Mouse (Mus musculus) frontal cortex, adult (tissue): Measurements from ENCODE around the gene Ajm1.
A peak's percentile ranks its signal among the peaks of the same experiment; 100 is the strongest.
"Not testable (repeated sequence)": the region's sequence is repeated elsewhere in the genome, so short reads cannot be mapped to it uniquely, and the experiment has no call there.

Experiments used
- ATAC-seq: cut with Nextera tagmentation; 2 replicates; pipeline ENCODE4 v1.9.2; 2017; ENCODE audit warnings: mild to moderate bottlenecking, moderate library complexity, mixed read lengths; ENCODE audit not compliant: low TSS enrichment

Gene Ajm1

GRCm38 (mm10) chr2:25566558-25566957, 15.0 kb downstream of the Ajm1 start:
- ATAC-seq: no peak

- no peak for ATAC-seq
Measured at GRCm38 (mm10) chr2:25565741-25566140, 15.8 kb downstream of the Ajm1 start.

DNA sequence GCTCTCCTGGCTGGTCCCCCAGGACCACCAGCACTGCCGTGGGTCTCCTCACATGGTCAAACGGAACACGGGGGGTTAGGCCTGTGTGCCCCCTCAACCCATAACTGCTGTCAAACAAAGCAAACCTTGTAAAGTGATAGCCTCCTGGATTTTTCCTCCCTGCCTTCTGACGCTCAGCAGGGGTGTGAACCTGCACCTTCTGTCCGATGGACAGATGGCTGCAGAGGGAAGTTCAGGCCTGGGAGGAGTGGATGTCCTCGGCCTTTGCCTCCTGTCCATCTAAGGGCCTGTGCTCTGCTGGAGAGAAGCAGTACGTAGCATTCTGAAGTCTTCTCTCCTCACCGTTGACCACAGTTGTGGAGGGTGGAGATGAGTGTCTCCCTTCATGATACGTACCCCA, 19.6 kb downstream of the Ajm1 start:
- ATAC-seq: no peak

- ATAC-seq: no peak
Measured at GRCm38 (mm10) chr2:25560551-25560950, 21.0 kb downstream of the Ajm1 start.

- ATAC-seq: no peak
Measured at GRCm38 (mm10) chr2:25558774-25559173, 22.8 kb downstream of the Ajm1 start.

DNA sequence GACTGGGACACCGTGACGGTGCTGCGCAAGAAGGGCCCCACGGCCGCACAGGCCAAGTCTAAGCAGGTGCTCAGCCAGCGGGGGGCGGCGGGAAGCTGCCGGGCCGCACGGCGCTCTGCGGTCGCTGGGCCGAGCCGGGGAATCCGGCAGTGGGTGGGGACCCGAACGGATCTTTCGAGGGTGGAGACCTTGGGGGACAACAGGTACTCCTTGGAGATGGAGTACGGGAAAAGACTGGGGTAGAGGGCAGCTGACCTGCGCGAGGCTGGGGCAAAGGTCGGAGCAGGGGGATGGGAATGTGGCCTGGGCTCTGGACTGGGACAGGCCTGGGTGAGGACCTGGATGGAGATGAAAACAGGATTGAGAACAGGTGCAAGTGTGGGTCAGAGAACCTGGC, 23.6 kb downstream of the Ajm1 start:
- ATAC-seq: no peak

DNA sequence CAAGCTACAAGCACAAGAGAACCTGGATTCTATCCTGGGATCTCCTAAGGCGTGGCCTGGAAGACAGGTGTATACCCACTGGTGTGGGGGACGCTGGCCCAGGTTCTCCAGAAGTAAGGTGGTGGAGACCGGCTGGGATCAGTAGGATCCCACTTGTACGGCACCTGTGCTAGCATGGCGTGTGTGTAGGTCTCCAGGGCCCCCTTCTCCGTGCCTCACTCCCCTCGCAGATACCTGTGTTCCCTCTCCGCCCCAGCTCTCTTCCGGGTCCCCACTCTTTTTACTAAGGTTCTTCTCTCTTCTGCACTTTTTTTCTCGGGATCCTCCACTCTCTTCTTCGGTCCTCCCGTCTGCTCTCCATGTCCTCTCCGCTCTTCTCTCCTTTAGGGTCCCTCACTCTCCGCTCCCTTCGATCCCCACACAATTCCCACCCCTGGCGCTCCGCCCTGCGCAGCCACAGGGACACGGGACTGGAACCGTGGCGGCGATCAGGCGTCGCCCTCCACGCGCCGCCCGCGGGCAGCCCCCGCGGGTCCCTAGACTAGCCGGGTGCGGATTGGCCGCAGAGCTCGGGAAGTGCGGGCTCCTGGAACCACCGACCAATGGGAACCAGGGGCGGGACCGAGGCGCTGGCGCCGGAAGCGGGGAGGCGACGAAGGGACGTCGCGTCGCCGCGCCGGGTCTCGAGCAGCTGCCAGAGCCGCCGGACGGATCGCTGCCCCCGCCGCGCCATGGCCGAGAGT, 24.2 kb downstream of the Ajm1 start, which contains the start of gene Edf1:
Edf1 (plus strand) TSS at position 627 of the 743 bp plus-strand sequence.
- ATAC-seq: peak; percentile 99

GRCm38 (mm10) chr2:25556296-25556695, 25.3 kb downstream of the Ajm1 start:
- no peak for ATAC-seq

DNA sequence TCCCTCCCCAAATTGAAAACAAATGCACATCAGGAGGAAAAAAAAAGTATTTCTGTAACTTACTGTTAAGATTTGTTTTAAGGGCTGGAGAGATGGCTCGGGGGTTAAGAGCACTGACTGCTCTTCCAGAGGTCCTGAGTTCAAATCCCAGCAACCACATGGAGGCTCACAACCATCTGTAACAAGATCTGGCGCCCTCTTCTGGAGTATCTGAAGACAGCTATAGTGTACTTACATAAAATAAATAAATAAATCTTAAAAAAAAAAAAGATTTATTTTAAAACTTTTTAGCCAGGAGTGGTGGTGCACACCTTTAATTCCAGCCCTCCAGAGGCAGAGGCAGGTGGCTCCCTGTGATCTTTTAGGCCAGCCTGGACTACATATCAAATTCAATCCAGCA, 26.1 kb downstream of the Ajm1 start:
- ATAC-seq: not testable (repeated sequence)

DNA sequence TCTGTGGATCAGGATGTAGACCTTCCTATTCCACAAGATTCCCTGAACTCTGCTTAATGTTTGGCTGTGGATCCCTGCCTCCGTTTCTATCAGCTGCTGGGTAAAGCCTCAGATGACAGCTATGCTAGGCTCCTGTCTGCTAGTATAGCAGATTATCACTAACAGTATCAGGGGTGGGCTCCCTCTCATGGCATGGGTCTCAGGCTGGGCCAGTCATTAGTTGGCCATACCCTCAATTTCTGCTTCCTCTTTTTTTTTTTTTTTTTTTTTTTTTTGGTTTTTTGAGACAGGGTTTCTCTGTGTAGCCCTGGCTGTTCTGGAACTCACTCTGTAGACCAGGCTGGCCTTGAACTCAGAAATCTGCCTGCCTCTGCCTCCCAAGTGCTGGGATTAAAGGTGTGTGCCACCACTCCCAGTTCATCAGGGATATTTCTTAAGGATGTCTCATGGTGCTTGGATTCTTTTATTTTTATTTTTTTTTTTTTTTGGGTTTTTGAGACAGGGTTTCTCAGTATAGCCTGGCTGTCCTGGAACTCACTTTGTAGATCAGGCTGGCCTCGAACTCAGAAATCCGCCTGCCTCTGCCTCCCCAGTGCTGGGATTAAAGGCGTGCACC, 28.3 kb downstream of the Ajm1 start:
- ATAC-seq: not testable (repeated sequence)

DNA sequence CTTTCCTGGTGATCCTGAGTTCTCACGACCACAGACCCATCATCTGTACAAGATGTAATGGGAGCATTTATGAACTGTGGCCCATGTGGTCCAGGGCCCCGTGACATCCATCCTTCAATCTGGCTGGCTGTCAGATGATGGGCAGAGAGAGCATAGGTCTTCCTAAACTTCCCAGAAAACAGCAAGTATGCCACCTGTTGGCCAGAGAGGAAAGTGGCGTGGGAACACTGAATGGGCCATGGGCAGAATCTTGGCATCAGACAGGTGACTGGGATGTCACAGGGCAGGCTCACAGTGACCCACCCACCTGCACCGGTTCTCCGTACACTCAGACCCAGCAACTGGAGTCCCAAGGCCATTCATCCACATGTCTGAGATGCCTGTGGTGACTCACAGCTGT, 30.4 kb downstream of the Ajm1 start:
- no peak for ATAC-seq

DNA sequence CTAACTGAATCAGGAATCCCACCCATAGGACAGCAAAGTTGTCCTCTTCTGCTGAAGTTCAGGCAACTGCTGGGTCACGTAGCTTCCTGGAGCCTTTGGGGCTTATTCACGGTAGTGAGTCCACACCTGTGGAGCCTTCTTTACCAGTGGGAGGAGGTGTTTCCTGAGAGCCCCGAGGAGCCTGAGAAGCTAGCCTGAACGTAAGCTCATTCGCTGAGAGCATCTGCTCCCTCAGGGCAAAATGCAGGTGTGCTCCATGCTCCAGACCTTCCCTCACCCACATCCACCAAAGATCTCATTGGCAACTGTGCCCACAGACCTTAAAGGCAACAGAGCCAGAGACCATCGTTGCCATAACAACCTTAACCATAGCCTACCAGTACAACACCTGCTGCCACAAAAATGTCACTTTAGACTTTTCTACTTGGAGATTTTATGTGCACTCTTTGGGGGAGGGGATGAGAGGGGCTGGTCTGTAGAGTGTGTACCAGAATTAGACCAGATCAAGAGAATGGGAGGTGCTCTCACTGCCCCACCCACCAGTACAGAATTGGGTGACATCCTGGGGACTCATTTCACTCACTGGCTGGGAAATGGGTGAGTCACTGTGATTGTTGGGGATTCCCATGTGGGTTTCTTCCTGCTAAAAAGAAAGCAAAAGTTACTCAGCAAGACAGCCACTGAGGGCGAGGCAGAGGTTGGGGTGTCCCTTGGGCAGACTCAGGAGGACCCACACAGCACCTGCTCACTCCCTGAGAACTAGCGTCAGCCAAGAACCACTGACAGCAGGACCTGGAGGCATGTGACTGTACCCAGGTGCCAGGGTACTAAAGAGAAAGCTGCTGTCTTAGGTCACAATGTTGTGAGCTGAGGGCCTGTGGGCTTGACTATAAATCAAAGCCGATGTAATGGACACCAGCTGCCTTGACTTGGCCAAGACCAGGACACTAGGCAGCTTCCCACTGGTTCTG, 32.3 kb downstream of the Ajm1 start:
- no peak for ATAC-seq

- peak; percentile 100 for ATAC-seq
Measured at GRCm38 (mm10) chr2:25546811-25547491, 34.6 kb downstream of the Ajm1 start, which contains the start of gene Traf2. Gene Traf2 (minus strand): TSS chr2:25546940.

- ATAC-seq: peak; percentile 11; the same call in 1 of the 2 replicates
Measured at GRCm38 (mm10) chr2:25545996-25546810, 35.4 kb downstream of the Ajm1 start.

GRCm38 (mm10) chr2:25541644-25542367, 39.8 kb downstream of the Ajm1 start:
- ATAC-seq: no peak

GRCm38 (mm10) chr2:25540541-25540948, 41.0 kb downstream of the Ajm1 start:
- ATAC-seq: no peak

GRCm38 (mm10) chr2:25536531-25536930, 45.0 kb downstream of the Ajm1 start:
- no peak for ATAC-seq

GRCm38 (mm10) chr2:25534866-25535182, 46.7 kb downstream of the Ajm1 start:
- ATAC-seq: no peak

GRCm38 (mm10) chr2:25534178-25534865, 47.2 kb downstream of the Ajm1 start:
- ATAC-seq: no peak

DNA sequence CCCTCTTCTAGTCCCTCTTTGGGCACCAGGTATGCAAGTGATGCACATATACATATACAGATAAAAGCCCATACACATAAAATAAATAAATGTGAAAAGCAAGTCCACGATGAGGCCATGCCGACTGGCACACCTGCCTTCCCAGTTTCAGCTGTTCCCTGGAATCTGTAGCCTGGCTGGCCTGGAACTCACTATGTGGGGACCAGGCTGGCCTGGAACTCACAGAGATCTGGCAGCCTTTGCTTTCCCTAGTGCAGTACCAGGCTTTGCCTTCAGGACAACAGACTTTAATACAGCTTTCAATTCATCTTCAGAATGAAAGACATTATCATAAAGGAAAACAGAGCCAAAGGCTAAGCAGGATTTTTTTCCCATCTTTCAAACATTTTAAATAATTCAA, 47.9 kb downstream of the Ajm1 start:
- no peak for ATAC-seq
